Mouse (Mus musculus): ENCODE measurements around the gene Pigh. TPM values are rescaled to one million over a fixed set of nuclear protein-coding genes. Genes with fewer than 3 reads are reported as not detected.

Pigh gene
- 29.0 and 29.6 TPM in 2 replicates for polyA plus RNA-seq (2014; fragmentation: Nextera tagmentation; extraction: Ambion mirVana)

GRCm38 (mm10) chr12:79089182-79089812, at the start of gene Pigh:
Gene Pigh, minus strand, starts transcription at chr12:79089651.
- Histone ChIP-seq H3K9ac (ENCODE audit: low read length) (peak within 1 kb of the TSS; percentile 94), H3K27ac (ENCODE audit: low read depth, low read length) (no peak within 1 kb of the TSS), H3K4me1 (ENCODE audit: control insufficient read depth, insufficient read depth, low read length) (peaks cover 6% of the 10 kb centered on the region; the same call in 1 of the 2 replicates), H3K36me3 (ENCODE audit: control insufficient read depth, insufficient read depth, low read length) (no peaks in the 10 kb centered on the region), H3K4me3 (ENCODE audit: low read depth, low read length) (peak within 1 kb of the TSS; percentile 96), H3K4me2 (peak within 1 kb of the TSS; percentile 71), H3K9me3 (ENCODE audit: control insufficient read depth, low read length) (no peaks in the 10 kb centered on the region), H3K27me3 (ENCODE audit: control insufficient read depth, insufficient read depth, low read length) (no peaks in the 10 kb centered on the region)
- WGBS = under 1% methylated on average over 49 of the region's 53 CpGs
- DNase-seq (ENCODE audit: low spot score, missing footprints) (peak; percentile 95), ATAC-seq (ENCODE audit: low FRiP score) (peak; percentile 97)

DNA sequence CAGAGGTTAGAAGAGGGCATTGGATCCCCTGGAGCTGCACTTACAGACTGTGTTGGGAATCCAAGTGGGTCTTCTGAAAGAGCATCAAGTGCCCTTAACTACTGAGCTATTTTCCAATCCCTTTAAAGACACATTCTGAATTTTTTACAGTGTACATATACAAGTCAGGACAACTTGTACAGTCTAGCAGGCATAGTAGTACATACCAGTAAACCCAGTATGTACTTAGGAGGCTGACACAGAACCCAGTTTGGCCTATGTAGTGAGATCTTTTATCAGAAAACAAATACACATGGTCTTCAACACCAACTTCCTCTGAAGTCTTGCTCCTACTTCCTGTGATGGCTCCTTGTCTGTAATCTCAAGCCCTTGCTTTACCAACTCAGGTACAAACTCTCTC, 49.5 kb upstream of the Pigh start:
- Histone ChIP-seq H3K4me3 (ENCODE audit: low read depth, low read length) (no peak overlapping the region), H3K4me1 (ENCODE audit: control insufficient read depth, insufficient read depth, low read length) (no peaks in the 10 kb centered on the region), H3K27ac (ENCODE audit: low read depth, low read length) (no peak overlapping the region), H3K9ac (ENCODE audit: low read length) (no peak overlapping the region), H3K36me3 (ENCODE audit: control insufficient read depth, insufficient read depth, low read length) (no peaks in the 10 kb centered on the region), H3K4me2 (no peak overlapping the region), H3K27me3 (ENCODE audit: control insufficient read depth, insufficient read depth, low read length) (no peaks in the 10 kb centered on the region), H3K9me3 (ENCODE audit: control insufficient read depth, low read length) (no peaks in the 10 kb centered on the region)
- ATAC-seq (ENCODE audit: low FRiP score) = no peak
- no peak for DNase-seq (ENCODE audit: low spot score, missing footprints)

GRCm38 (mm10) chr12:79136949-79137348, 47.5 kb upstream of the Pigh start:
- 77% methylated on average over 7 of the region's 7 CpGs for WGBS
- no peak overlapping the region for H3K4me3 ChIP-seq (ENCODE audit: low read depth, low read length)
- H3K4me2 ChIP-seq = no peak overlapping the region
- H3K9ac ChIP-seq (ENCODE audit: low read length) = no peak overlapping the region
- H3K36me3 ChIP-seq (ENCODE audit: control insufficient read depth, insufficient read depth, low read length) = no peaks in the 10 kb centered on the region
- ATAC-seq (ENCODE audit: low FRiP score) (no peak), DNase-seq (ENCODE audit: low spot score, missing footprints) (no peak)
- peaks cover 9% of the 10 kb centered on the region for H3K27me3 ChIP-seq (ENCODE audit: control insufficient read depth, insufficient read depth, low read length)
- H3K27ac ChIP-seq (ENCODE audit: low read depth, low read length) = no peak overlapping the region
- H3K9me3 ChIP-seq (ENCODE audit: control insufficient read depth, low read length) = no peaks in the 10 kb centered on the region
- H3K4me1 ChIP-seq (ENCODE audit: control insufficient read depth, insufficient read depth, low read length) = no peaks in the 10 kb centered on the region

DNA sequence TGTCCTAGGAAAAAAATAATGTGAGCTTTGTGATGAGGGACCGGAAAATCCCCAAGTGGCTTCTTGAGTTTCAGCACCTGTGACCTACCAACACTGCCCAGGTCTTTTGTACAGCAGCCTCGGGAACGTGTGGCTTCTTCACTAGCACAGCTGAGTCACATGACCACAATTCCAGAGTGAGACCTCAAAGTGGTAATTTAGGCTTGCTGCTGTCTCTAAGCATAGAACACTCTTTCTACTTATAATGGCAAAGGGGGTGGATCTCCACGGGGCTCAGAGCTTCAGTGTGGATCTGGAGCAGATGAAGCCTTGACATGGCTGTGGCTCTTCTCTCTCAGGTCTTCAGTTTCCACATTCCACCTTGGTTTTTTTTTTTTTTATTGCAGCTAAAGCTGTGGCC, 45.7 kb upstream of the Pigh start:
- H3K9ac ChIP-seq (ENCODE audit: low read length) = no peak overlapping the region
- no peaks in the 10 kb centered on the region for H3K36me3 ChIP-seq (ENCODE audit: control insufficient read depth, insufficient read depth, low read length)
- 52% methylated on average over 4 of the region's 4 CpGs for WGBS
- H3K4me2 ChIP-seq = no peak overlapping the region
- DNase-seq (ENCODE audit: low spot score, missing footprints) = no peak
- no peak overlapping the region for H3K4me3 ChIP-seq (ENCODE audit: low read depth, low read length)
- H3K27me3 ChIP-seq (ENCODE audit: control insufficient read depth, insufficient read depth, low read length) = peaks cover 27% of the 10 kb centered on the region
- H3K4me1 ChIP-seq (ENCODE audit: control insufficient read depth, insufficient read depth, low read length) = peaks cover 10% of the 10 kb centered on the region; the same call in 1 of the 2 replicates
- H3K27ac ChIP-seq (ENCODE audit: low read depth, low read length) = no peak overlapping the region
- no peak for ATAC-seq (ENCODE audit: low FRiP score)
- H3K9me3 ChIP-seq (ENCODE audit: control insufficient read depth, low read length) = no peaks in the 10 kb centered on the region

DNA sequence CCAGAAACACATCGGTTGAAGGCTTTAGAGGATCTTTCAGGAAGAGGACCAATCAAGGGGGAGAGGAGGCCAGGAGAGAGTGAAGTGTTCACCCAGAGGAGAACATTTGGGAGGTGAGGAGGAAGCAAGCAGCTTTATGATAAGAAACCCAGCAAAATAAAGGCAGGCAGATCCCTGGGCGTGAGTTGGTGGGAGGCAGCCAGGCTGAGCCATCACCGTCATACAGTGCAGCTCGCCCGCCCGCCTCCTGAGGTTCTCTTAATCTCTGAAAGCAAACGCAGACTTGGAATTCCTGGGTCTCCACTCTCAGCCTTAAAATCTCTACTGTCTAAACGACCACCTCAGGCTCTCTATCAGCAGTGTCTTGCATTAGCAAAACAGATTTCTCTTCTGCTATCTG, 45.2 kb upstream of the Pigh start:
- Histone ChIP-seq H3K36me3 (ENCODE audit: control insufficient read depth, insufficient read depth, low read length) (no peaks in the 10 kb centered on the region), H3K4me1 (ENCODE audit: control insufficient read depth, insufficient read depth, low read length) (peaks cover 10% of the 10 kb centered on the region; the same call in 1 of the 2 replicates), H3K4me3 (ENCODE audit: low read depth, low read length) (no peak overlapping the region), H3K4me2 (no peak overlapping the region), H3K27me3 (ENCODE audit: control insufficient read depth, insufficient read depth, low read length) (peaks cover 27% of the 10 kb centered on the region), H3K9me3 (ENCODE audit: control insufficient read depth, low read length) (no peaks in the 10 kb centered on the region), H3K9ac (ENCODE audit: low read length) (no peak overlapping the region), H3K27ac (ENCODE audit: low read depth, low read length) (no peak overlapping the region)
- no peak for ATAC-seq (ENCODE audit: low FRiP score)
- 29% methylated on average over 8 of the region's 8 CpGs for WGBS
- no peak for DNase-seq (ENCODE audit: low spot score, missing footprints)

GRCm38 (mm10) chr12:79131706-79132460, 42.4 kb upstream of the Pigh start:
- no peaks in the 10 kb centered on the region for H3K9me3 ChIP-seq (ENCODE audit: control insufficient read depth, low read length)
- peak overlapping the region; percentile 90; the same call in 1 of the 2 replicates for H3K4me2 ChIP-seq
- WGBS = 29% methylated on average over 5 of the region's 5 CpGs
- peaks cover 10% of the 10 kb centered on the region; the same call in 1 of the 2 replicates for H3K4me1 ChIP-seq (ENCODE audit: control insufficient read depth, insufficient read depth, low read length)
- H3K4me3 ChIP-seq (ENCODE audit: low read depth, low read length) = peak overlapping the region; percentile 45
- DNase-seq (ENCODE audit: low spot score, missing footprints) = no peak
- H3K27ac ChIP-seq (ENCODE audit: low read depth, low read length) = no peak overlapping the region
- H3K27me3 ChIP-seq (ENCODE audit: control insufficient read depth, insufficient read depth, low read length) = peaks cover 27% of the 10 kb centered on the region
- no peak overlapping the region for H3K9ac ChIP-seq (ENCODE audit: low read length)
- no peak for ATAC-seq (ENCODE audit: low FRiP score)
- no peaks in the 10 kb centered on the region for H3K36me3 ChIP-seq (ENCODE audit: control insufficient read depth, insufficient read depth, low read length)

DNA sequence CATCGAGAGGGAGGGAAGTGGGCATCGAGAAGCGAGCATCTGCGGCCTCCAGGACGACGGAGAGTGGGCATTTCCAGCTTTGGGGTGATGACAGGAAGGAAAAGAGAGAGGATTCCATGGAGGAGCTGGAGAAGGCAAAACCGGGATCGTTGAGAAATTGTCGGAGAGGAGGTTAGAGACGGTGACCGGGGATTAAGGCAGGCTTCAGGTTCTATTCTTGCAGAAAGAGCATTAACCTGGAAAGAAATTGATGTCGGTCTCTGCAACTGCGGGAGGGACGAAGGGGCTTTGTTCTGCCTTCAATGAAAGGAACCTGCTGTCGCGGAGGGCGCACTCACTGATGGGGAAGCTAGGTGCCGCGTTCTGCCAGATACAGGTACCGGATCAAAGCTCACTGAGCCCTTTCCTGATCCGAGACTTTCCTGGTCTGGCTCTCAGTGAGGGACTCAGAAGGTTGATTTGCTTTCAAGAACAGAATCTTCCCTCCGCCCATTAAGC, 41.8 kb upstream of the Pigh start:
- no peak for ATAC-seq (ENCODE audit: low FRiP score)

GRCm38 (mm10) chr12:79130299-79131177, 41.1 kb upstream of the Pigh start, which contains the start of gene Arg2:
Gene Arg2, plus strand, starts transcription at chr12:79130777.
- H3K9ac ChIP-seq (ENCODE audit: low read length) = peak within 1 kb of the TSS; percentile 58
- no peaks in the 10 kb centered on the region for H3K9me3 ChIP-seq (ENCODE audit: control insufficient read depth, low read length)
- ATAC-seq (ENCODE audit: low FRiP score) = peak; percentile 91
- peak; percentile 96 for DNase-seq (ENCODE audit: low spot score, missing footprints)
- H3K4me2 ChIP-seq = peak within 1 kb of the TSS; percentile 90
- H3K27ac ChIP-seq (ENCODE audit: low read depth, low read length) = no peak within 1 kb of the TSS
- H3K4me3 ChIP-seq (ENCODE audit: low read depth, low read length) = peak within 1 kb of the TSS; percentile 45
- H3K36me3 ChIP-seq (ENCODE audit: control insufficient read depth, insufficient read depth, low read length) = no peaks in the 10 kb centered on the region
- H3K4me1 ChIP-seq (ENCODE audit: control insufficient read depth, insufficient read depth, low read length) = peaks cover 10% of the 10 kb centered on the region; the same call in 1 of the 2 replicates
- H3K27me3 ChIP-seq (ENCODE audit: control insufficient read depth, insufficient read depth, low read length) = peaks cover 27% of the 10 kb centered on the region
- WGBS = under 1% methylated on average over 47 of the region's 47 CpGs

More for the DNA sequence above, 41.8 kb upstream of the Pigh start:
- Histone ChIP-seq H3K9ac (ENCODE audit: low read length) (peak overlapping the region; percentile 58), H3K4me1 (ENCODE audit: control insufficient read depth, insufficient read depth, low read length) (peaks cover 10% of the 10 kb centered on the region; the same call in 1 of the 2 replicates), H3K27me3 (ENCODE audit: control insufficient read depth, insufficient read depth, low read length) (peaks cover 27% of the 10 kb centered on the region), H3K4me2 (peak overlapping the region; percentile 90), H3K9me3 (ENCODE audit: control insufficient read depth, low read length) (no peaks in the 10 kb centered on the region), H3K27ac (ENCODE audit: low read depth, low read length) (no peak overlapping the region), H3K4me3 (ENCODE audit: low read depth, low read length) (peak overlapping the region; percentile 45), H3K36me3 (ENCODE audit: control insufficient read depth, insufficient read depth, low read length) (no peaks in the 10 kb centered on the region)
- DNase-seq (ENCODE audit: low spot score, missing footprints) = peak; percentile 90
- WGBS = 2% methylated on average over 22 of the region's 22 CpGs

Measured in midbrain, embryonic 11.5 days (tissue).